Mouse (Mus musculus): ENCODE data around the gene Trmt2a.

Trmt2a gene

DNA sequence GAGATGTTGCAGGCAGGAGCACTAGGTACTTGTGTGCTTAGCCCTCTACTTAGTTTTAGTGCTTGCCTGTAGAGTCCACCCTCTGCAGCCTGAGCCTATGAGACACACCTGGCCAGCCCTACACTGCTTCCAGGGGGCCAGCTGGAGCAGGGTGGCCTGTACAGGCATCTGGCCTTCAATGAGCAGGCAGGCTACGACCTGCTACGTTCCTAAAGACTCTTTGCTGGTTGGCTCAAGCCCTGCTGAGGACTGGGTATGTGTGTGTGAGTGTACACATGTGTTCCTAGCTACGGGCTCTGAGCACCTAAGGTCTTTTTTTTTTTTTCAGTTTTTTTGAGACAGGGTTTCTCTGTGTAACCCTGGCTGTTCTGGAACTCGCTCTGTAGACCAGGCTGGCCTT is 17.0 kb upstream of the Trmt2a start:
- DNase-seq (ENCODE audit: low spot score) = no peak

DNA sequence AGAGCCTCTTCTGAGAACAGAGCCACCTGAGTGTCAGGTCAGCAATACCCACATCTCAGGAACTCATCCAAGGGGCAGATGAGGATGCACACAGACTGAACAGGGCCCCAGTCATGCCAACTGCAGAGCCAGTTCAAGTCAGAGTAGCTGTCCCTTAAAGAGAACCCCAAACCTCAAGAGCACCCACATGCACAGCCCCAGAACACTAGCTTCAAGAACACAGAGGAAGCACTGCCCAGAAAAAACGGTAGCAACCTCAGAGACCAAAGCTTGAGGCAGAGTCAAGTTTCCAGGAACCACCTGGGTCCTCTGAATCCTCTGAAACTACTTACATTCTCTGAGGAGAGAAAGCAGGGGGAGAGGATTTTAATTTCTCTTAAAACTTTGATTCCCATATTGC is 15.0 kb upstream of the Trmt2a start:
- DNase-seq (ENCODE audit: low spot score) = no peak

DNA sequence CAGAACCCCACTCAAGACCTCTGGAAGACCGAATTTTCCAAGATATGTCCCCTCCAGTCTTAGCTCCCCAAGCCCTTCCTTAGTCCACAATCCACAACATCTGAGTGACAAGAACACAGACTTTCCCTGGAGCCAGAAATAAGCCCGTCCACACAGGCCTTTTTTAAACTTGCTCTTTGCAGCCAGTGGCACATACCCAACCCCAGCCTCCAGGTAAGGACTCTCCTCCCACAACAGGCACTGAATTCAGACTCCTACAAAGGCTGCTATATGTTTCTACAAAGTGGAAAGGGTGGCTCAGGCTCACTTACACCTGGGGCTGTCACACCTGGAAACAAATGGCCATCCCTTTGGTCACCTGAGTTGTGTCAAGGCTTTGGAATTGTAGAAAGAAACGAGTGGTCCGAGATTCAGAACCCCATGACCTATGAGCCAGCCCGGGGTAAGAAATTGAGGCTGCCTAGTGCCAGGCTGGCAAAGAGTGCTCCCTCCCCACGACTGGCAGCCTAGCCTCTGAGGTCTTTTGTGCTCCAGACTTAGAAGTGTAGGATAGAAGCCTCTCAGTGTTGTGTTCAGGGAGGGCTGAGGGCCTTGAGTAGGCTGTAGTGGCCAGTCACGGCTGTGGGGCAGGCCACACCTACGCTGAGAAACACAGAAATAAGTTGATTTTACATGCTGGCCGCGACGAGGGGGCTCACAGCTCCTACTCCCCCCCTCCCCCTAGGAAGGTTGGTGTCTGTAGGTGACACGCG is 14.4 kb upstream of the Trmt2a start:
- peak; percentile 19 for DNase-seq (ENCODE audit: low spot score)

DNA sequence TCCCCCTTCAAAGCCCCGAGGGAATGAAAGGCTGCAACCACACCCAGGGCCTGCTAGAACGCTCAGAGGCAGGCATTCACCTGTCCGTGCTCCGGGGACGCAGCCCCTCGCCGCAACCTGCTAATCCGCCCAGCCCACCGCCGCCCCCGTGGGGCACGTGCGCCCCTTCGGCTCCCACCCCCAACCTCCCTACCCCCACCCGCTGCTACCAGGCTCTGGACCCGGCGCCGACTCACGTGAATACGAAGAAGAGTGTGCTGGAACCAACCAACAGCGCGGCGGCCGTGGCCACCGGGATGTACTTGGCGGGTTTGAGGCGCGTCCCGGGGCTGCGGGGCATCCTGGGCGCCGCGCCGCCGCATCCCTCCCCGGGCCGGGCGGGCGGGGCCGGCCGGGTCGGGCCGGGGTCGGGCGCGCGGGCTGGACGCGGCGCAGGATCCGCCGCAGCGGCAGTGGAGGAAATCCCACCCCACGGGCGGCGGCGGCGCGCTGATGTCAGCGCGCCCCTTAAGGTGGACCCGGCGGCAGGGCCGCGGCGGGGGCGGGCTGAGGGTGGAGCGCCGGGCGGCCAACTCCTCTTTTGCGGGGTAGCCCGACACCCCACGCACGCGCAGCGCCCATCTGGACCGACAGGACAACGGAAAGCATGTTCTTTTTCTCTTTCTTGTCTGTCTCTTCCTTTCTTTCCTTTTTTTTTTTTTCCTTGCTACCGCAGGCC is 13.6 kb upstream of the Trmt2a start, which contains the start of gene Zdhhc8:
Zdhhc8 (minus strand) TSS at position 466 of the 718 bp plus-strand sequence.
- DNase-seq (ENCODE audit: low spot score) = peak; percentile 71

DNA sequence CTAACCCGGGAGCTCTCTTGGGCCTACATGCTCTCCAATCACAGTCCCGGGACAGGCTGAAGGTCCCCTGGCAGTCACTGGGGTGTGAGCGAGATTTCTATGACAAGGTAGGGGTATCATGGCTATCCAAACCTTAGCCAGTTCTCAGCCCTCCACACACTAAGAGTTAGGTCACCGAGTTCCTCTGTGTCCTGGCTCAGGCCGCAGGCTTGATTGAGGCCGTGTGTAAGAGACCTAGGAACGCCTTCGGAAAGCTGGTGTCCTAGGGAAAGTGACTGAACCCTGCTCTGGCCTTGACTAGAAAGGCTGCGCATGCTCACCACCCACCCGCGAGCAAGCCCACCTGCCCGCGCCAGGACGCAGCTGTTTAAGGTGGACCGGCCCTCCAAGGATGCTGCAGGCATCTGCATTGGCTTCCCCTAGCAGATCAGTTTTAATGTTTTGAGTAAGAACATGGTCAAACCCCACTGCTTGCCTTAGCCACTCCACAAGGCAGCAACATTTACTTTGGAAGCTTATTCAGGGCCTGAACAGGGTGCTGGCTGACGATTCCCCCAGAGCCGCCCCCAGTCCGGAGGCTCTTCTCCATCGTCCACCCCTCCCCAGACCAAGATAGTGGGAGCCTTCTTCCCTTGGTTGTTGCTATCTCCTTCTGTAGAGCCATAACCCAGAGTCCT is 13.0 kb upstream of the Trmt2a start:
- peak; percentile 57 for DNase-seq (ENCODE audit: low spot score)

DNA sequence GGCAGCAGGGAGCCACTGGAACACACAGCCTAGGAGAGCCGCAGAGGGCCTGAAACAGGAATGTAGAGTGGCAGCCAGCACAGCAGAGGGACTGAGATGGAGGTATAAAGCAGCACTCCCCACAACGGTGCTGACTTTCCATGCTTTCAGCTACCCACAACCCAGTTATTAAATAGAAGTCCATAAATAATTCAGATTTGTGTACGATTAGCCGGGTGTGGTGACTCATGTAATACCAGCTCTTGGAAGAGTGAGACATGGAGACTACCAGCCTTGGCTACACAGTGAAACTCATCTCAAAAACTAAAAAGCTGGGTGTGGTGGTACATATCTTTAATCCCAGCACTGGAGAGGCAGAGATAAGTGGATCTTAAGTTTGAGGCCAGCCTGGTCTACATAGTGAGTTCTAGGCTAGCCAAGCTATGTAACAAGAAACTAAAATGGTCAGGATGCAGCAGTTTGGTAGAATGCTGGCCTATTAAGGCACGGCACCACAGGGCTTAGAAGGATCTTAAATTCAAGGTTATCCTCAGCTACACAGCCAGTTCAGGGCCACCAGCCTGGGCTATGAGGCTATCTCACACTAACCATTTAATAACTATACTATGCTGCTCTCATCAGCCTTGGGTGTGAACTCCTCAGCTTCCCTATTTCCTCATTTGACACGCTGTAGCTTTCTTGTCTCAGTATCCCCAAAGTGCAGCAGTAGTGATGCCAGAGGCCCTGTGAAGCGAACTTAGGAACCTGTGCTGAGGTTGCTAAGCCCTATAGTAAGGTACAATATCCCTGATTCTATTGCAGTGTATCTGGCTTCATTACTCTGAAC is 11.6 kb upstream of the Trmt2a start:
- DNase-seq (ENCODE audit: low spot score) = no peak

DNA sequence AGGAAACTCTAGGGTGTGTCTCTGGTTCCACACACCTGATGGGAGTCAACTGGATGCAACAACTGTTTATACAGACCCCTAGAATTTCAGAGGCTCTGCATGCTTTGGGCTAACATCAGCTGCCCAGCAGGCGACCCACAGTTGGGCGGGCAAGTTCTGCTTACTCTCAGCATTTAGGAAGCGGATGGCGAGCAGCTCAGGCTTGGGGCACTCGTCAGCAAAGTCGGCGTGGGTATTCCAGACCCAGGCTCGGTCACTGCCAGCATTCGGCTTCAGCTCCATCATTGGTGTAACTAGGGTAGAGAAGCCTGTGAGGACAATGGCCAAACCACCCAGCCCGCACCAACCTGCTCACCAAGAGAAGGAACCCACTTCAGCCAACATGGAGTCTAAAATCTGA is 6.9 kb upstream of the Trmt2a start:
- no peak for DNase-seq (ENCODE audit: low spot score)

DNA sequence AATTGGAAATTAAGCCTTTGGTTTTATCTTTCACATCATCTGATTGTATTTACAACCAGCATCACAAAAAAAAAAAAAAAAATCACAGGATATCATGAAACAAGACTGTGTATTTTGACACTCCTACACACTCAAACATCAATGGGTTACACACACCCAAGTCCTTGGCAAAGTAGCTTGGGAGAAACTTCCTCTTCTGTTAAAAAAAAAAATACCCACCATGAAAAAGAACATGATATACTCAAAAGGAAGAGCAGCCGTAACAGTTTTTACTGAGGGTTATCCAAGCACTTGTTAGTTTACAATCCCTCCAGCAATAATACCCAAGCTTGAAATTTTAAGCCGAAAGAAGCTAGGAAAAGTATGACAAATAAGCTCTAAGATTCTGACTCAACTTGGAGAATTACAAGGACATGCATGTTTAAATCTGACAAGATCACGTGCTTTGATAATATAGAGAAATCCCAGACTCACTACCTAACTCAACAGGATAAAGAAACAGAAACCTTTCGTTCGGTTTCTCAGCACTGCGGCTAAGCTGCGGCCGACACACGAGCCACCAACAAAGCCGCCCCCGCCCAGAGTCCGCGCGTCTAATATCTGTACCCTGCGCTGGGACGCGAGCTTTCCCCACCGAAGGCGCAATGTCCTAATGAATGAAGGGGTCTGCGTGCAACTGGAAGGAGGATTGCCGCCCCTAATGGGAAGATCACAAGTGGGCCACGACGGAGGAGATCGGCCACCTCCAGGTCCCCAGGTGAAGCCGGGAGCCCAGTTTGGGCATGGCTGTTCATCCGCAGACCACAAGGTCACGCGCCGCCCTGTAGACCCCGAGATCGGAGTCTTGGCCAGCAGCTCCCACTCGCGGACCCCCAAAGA is 719 bp upstream of the Trmt2a start:
- no peak for DNase-seq (ENCODE audit: low spot score)

DNA sequence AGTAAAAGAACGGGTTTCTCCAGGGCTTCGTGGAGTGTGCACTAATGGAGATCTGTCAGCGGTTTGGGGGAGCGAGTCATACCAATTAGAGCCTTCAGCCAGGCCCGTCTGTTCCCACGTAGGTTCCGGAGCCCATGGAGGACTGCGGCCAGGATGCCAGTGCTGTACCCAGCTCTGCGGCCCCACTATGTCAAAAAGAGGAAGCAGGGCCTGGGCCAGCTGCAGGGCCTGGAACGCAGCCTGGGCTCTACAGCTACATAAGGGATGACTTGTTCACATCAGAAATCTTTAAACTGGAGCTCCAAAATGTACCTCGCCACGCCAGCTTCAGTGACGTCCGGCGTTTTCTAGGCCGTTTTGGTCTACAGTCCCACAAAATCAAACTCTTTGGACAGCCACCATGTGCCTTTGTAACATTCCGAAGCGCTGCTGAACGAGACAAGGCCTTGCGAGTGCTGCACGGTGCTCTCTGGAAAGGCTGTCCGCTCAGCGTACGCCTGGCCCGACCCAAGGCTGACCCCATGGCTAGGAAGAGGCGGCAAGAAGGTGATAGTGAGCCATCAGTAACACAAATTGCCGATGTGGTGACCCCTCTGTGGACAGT is 987 bp downstream of the Trmt2a start:
- DNase-seq (ENCODE audit: low spot score) = peak; percentile 38

DNA sequence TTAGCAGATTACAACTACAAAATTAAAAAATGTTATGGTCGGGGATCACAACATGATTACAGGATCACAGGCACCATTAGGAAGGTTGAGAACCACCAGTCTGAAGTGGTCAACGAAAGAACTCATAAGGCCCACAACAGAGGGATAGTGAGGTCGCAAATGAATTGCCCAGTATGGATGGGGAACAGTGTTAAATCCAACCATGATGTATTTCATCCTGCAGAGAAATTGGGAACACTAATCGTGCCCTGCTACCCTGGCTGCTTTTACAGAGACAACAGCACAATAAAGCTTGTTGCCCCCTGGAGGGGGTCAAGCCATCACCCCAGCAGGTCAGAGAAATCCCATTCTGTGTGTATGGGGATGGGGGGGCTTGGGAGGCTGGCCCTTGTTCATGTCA is 1.8 kb downstream of the Trmt2a start:
- no peak for DNase-seq (ENCODE audit: low spot score)

DNA sequence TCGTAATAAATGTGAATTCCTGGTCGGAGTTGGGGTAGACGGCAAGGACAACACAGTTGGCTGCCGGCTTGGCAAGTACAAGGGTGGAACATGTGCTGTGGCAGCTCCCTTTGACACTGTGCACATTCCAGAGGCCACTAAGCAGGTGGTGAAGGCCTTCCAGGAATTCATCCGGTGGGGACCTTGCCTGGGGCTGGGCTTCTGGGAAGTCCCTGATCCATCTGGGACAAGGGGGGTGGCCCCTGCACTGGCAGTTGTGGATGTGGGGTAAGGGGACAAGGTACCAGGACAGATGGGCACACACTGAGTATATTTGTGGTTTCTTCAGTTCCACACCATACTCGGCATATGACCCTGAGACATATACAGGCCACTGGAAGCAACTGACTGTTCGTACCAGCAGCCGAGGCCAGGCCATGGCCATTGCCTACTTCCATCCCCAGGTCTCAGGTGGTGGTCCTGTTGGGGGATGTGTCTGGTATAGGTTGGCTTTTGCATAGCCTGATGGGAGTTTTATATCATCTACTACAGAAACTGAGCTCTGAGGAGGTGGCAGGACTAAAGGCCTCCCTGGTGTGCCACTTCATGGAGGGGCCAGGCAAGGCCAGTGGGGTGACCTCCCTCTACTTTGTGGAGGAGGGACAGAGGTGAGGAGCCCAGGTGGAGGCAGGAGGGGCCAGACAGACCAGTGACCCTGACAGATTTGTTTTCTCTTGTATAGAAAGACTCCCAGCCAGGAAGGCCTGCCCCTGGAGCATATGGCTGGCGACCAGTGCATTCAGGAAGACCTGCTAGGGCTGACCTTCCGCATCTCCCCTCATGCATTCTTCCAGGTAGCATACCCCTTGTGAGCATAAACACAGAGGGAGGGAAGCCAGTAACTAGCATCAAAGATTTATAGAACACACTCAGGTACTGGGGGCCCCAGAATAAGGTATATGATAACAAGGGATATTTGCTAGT is 2.6 kb downstream of the Trmt2a start:
- no peak for DNase-seq (ENCODE audit: low spot score)

DNA sequence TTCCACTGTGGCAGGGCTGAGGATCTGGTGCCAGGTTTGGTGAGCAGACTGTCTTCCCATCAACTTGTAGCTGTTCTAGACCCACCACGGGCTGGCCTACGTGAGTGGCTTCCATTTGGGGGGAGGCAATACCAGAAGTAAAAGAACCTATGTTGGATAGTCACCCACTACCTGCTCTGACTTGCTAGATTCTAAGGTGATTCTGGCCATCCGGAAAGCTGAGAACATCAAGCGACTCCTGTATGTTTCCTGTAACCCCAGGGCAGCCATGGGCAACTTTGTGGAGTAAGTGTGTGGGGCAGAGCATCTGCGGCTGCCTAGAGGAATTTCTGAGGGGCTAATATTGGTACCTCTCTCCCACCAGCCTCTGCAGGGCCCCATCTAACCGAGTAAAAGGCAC is 4.3 kb downstream of the Trmt2a start:
- DNase-seq (ENCODE audit: low spot score) = no peak

DNA sequence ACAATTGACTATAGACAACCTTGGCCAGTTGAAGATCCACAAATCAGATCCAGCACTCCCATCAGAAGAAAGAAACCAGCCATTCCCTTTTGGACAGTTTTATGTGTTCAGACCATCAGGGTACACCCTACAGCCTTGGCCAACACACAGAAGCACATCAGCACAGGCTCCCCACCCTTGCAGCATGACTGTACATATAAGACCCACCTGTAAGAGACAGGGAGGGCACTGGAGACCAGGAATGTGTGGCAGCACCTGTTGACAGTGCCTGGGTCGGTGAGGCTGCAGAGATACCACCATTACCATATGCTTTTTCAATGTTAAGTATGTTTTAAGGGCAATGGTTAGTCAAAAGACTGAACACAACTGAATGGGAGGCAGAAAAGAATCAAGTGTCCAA is 5.4 kb downstream of the Trmt2a start:
- no peak for DNase-seq (ENCODE audit: low spot score)

DNA sequence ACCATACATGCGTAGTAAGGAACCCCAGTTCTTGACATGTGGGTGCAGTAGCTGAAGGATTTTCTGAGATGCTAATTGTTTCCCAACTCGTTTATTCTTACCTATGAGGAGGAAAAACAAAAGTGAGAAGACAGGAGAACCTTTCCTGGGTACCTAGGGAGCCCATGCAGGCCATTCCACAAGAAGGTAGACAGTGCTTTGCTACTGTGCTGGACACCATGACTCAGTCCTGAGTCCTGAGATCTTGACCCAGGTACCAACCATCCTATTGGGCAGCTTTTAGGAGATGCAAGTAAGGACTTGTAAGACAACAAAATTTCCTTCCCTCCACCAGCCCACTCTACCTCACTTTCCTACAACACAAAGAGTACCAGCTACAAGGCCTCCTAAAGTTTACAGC is 9.7 kb downstream of the Trmt2a start, which contains the start of gene Gm49776:
Gm49776 (minus strand) TSS at position 101 of the 400 bp plus-strand sequence.
- no peak for DNase-seq (ENCODE audit: low spot score)

DNA sequence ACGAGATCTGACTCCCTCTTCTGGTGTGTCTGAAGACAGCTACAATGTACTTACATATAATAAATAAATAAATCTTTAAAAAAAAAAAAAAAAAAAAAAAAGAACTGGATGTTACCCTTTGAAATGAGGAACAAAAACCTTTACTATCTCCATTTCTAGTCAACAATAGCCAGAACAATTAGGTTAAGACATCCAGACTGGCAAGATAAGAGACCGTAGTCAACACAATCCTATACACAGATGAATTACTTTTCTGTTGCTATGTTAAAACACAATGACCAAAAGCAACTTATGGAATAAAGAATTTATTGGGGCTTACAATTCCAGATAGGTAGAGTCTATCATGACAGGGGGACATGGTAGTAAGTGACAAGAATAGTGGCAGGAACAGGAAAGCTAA is 16.5 kb downstream of the Trmt2a start:
- DNase-seq (ENCODE audit: low spot score) = no peak

DNA sequence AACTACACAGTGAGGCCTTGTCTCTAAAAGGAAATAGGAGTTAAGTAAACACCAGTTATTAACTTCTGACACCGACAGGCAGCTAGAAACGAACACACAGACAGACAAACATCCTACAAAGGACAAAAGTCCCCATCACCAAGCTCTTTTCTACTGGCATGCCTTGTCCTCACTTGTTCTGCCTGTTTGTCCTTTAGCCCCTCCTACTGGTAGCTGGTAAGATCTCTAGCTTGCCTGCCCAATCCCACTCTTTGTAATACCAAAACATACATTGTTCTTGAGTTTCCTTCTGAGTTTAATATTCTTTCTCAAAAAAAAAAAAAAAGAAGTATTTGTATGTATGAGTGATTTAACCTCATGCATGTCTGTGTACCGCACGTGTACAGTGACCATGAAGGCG is 19.7 kb downstream of the Trmt2a start:
- no peak for DNase-seq (ENCODE audit: low spot score)

DNA sequence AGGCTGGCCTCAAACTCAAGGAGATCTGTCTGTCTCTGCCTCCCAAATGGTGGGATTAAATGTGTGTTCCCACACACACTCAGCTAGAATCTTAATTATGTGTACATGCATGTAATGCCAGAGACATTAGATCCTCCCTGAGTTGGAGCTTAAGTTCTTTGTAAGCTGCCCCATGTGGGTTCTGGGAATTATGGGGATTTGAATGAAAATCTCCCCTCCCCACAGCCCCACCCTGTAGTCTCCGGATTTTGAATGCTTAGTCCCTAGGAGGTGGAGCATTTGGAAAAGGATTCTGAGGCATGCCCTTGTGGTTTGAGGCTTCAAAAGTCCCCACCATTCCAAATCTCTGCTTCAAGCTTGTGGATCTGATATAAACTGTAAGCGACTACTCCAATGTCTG is 26.7 kb downstream of the Trmt2a start:
- DNase-seq (ENCODE audit: low spot score) = no peak

DNA sequence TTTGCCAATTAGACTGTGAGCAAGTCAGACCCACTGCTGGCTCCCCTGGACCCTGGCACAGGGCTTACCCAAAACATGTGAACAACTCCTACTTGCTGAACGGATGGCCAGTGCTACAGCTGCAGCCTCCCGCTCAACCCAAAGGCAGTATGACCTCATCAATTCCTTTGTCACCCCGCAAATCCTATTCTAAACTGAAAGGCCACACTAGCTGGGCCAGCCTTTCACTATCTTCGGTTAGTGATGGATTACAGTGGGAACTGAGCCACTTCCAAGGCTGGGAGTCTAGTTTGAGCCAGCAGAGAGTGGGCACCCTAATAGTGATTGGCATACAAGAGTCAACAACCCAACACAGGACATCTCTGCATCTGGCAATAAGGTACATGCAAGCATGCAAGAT is 39.7 kb downstream of the Trmt2a start:
- peak; percentile 16 for DNase-seq (ENCODE audit: low spot score)

DNA sequence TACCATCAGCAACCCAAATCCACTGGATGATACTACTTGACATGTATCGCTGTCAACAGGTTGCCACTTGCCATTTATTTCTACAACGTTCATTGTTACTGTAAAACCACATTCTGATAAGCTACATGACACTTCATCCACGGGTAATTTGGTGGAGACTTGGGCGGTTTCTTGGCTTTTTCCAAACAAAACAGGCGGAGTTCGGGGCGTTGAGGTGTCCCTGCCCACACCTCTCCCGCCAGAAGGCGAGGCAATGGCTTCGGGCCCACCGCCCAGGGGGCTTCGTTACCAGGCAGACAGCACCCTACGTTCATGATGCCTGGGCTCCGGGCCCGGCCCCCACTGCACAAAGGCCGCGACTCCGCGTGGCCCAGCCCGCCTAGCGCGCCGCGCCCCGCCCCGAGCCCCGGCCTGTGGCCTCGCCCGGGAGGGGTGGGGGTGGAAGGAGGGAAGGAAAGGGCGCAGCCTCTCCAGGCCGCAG is 40.1 kb downstream of the Trmt2a start:
- peak; percentile 74 for DNase-seq (ENCODE audit: low spot score)
